Mouse (Mus musculus): ENCODE results near the gene Rpa1.
"Not testable (repeated sequence)": the region's sequence is repeated elsewhere in the genome, so short reads cannot be mapped to it uniquely, and the experiment has no call there.

The Rpa1 gene

DNA sequence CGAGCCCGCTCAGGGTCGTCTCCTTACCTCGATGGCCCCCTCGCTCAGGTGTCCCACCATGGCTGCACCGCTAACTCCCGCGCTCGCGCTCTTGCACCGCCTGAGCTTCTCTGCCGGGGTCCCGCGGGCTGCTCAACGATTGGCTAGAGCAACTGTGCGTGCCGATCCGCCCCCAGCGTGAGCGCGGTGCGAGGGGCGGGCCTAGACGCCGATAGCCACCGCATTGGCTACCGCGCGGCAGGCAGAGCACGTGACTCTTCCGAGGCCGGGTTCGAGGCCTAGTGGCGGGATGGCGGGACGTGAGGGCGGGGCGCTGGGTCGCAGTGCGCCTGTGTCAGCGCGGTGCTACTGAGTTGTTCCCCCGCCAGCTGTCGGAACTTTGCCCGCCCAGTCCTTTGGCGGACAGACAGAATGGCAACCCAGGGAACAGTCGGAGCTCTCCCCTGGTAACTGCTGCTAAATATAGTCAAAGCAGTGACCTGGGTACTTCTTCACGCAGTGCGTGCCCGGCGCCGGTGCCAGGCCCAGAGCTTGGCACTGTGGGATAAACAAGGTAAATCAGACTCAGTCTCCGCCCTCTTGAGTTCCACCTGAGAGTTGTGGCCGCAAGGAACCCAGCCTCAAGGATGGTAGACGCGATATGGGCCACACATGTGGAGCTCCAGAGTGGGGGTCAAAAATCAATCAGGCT lies at the start of gene Rpa1, which contains the start of gene Smyd4:
Rpa1 (minus strand) TSS at position 126 of the 691 bp plus-strand sequence.
Smyd4 (plus strand) TSS at position 235 of the 691 bp plus-strand sequence.
- DNase-seq (ENCODE audit: low spot score): peak; percentile 93

DNA sequence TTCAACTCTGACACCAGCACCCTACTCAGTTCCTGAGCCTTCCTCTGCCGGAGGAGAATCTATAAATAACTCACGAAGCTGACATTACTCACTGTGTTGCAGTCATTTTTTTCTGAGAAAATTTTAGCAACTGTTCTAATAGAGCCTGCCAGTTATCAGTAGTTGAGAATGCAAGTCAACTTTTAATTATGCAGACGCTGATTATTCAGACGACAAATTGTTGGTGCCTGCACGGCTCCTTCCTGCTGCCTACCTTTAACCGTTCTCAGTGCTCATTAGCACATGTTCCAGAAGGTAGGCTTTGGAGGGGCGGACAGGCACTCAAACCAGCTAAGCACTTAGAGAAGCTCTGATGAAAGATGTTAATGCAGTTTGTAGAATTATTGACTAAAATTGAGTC lies 49.3 kb upstream of the Rpa1 start:
- no peak for DNase-seq (ENCODE audit: low spot score)

DNA sequence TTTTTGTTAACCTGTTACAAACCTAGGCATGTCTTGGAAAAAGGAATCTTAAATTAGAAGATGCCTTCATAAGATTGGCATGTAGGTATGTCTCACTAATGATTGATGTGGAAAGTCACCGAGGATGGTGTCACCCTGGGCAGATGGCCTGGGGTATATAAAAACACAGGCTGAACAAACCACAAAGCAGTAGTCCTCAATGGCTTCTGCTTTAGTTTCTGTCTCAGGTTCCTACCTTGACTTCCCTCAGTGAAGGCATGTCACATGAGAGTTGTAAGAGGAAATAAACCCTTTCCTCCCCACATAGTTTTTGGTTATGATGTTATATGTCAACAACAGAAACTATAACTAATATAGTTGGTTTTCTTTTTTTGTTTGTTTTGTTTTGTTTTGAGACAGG lies 47.5 kb upstream of the Rpa1 start:
- no peak for DNase-seq (ENCODE audit: low spot score)

DNA sequence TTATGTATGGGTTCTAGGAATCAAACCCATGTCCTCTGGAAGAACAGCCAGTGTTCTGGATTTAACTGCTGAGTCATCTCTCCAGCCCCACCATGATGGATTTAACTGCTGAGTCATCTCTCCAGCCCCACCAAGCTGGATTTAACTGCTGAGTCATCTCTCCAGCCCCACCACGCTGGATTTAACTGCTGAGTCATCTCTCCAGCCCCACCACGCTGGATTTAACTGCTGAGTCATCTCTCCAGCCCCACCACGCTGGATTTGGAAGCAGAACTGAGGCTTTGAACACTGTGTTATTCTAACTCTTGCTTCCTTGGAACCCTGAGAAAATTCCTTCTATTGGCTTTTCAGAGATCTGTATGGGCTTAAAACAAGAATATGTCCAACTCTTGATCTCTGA lies 35.4 kb upstream of the Rpa1 start:
- not testable (repeated sequence) for DNase-seq (ENCODE audit: low spot score)

DNA sequence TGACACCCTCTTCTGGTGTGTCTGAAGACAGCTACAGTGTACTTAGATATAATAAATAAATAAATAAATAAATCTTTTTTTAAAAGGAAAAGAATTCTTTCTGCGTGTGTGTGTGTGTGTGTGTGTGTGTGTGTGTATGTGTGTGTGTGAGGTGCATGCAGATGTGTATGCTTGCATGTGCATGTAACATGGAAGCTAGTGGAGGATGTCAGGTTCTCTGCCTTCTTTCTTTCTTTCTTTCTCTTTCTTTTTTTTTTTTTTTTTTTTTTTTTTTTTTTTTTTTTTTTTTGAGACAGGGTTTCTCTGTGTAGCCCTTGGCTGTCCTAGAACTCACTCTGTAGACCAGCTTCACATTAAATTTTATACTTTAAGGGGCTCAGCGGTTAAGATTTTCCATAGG lies 30.7 kb upstream of the Rpa1 start:
- DNase-seq (ENCODE audit: low spot score): not testable (repeated sequence)

DNA sequence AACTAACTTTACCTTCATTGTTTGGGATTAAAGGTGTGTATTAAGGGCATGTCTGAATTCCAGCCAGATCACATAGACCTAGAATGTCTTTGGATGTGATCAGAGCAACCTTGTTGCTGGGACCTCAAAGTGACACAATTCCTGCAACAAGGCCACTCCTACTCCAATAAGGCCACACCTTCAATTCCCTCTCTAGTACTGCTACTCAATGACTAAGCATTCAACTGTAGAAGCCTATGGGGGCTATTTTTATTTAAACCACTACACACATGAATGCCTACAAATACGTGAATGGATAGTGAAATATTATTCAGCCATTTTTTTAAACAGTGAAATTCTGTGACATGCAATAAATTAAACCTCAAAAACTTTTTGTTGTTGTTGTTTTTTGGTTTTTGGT lies 29.0 kb upstream of the Rpa1 start:
- DNase-seq (ENCODE audit: low spot score): no peak

DNA sequence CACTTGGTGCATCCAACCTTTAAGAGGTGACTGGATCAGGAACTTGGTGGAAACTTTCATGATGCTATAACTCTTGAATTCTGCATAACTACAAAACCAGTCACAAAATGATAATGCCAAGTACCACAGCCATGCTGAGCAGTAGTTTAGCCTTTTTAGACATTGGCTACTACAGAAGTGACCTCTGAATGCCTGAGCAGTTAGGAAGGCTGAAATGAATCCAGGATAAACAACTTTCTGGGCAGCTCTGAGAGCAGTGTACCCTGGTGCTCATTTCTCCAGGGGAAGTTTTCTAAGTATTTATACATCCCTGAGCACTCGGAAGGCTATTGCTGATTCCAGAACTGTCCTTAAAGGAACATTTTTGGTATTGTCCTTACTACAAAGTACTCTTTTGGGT lies 7.4 kb upstream of the Rpa1 start:
- DNase-seq (ENCODE audit: low spot score): no peak

DNA sequence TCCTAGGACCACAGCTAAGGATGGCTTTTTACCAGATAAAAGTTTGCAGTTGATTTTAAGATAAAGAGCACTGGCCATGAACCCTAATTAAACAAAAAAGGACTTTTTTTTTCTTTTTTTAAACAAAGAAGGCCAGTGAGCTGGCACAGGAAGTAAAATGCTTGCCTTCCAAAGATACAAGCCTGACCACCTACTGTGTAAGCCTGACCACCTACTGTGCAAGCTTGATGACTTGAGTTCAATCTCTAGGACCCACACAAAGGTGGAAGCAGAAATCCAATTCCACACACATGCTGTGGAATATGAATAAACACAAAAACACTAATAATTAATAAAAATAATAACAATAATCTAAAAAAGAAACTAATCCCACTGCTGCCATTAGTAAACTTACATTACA lies 3.1 kb upstream of the Rpa1 start:
- DNase-seq (ENCODE audit: low spot score): no peak

DNA sequence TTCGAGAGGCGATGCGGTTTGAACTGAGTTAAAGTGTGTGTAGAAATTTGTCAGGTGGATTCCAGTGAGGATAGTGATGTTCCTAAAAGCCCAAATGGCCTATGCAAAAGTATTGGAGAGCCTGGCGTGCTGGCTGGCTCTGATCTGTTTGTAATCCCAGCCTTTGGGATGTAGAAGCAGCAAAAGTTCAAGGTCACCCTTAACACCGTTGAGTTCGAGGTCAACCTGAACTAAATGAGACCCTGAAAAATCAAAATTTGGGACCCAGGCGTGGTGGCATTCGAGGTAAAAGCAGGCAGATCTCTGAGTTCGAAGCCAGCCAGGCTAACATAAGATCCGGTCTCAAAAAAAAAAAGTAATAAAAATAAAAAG lies 752 bp upstream of the Rpa1 start:
- DNase-seq (ENCODE audit: low spot score): no peak

DNA sequence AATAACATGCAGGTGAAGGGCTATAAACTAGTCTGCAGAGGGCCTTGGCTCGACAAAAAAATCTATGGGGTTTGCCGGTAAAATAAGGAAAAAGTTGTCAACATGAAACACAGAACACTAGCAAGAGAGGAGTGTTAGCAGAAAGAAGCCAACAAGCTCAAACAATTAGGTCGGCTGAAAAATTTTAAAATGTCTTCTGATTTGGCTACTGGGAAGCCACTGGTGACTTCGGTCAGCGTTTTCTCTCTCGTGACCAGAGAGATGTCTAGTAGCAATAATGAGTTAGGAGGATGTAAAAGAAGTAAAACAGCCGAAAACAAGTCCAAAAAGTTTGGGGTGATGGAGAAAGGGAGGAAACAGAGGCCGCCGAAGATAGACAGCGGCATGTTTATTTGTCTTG lies 528 bp downstream of the Rpa1 start:
- no peak for DNase-seq (ENCODE audit: low spot score)

DNA sequence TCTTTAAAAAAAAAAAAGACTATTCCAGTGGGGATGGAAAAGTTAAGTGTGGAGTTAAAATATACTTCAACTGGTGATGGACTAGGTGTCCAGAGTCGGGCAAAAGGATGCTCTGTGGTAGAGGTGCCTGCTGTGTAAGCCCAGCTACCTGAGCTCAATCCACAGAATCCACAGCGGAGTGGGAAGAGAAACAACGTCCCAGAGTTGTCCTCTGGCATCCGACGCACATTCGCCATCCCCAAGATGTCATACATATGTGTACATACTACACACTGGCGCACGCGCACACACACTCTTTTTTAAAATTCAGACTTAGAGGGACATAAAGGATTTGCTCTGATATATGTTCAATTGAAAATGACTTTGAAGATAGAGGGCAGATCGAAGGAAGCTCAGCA lies 937 bp downstream of the Rpa1 start:
- DNase-seq (ENCODE audit: low spot score): no peak

DNA sequence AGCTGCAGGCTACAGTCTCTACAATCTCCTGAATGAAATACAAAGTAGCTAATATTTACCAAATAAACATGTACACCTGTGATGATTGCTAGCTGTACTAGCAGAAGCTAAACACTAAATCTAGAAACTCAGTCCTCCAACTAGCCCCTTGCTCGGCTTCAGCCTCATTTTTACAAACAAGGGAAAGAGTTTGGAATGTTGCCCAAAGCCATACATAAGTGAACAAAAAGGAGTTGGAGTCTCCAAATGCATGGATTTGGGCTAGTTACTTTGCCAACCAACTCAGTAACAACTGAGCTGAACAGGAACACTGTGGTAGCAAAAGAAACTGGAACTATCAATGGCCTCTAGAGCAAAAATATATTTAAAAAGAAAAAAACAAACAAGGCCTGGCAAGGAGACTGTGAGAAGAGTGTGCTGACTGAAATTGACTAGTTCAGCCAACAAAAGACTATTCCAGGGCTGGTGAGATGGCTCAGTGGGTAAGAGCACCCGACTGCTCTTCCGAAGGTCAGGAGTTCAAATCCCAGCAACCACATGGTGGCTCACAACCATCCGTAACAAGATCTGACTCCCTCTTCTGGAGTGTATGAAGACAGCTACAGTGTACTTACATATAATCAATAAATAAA lies 1.5 kb downstream of the Rpa1 start:
- no peak for DNase-seq (ENCODE audit: low spot score)

DNA sequence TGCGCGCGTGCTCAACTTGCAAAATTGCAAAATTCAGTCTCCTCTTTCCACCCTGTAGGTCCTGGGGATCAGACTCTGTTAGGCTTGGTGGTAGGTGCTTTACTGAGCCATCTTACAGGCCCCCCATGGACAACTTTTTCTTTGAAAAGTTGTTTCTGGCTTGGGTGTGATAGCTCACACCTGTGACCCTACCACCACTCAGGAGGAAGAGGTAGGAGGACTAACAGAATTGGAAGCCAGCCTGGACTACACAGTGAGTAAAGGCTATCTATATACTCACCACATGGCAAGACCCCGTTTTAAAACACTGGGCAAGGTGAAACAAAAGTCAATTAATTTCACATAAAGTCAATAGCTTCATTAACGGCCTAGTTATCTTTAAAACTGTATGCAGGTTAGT lies 3.4 kb downstream of the Rpa1 start:
- no peak for DNase-seq (ENCODE audit: low spot score)

DNA sequence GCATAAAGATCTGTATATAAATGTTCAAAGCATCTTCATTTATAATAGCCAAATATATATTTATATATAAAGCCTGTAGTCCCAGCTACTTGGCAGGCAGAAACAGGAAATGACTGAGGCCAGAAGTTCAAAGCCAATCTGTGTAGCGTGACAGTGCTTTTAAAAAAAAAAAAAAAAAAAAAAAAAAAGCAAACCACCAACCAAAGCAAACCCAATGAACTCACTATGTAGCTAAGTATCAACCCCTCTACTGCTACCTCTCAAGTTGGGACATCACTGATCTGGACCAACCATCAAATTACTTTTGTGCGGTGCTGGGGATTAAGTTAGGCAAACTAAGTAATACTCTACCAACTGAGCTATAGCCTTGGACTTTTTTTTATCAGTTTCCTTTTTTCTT lies 4.0 kb downstream of the Rpa1 start:
- DNase-seq (ENCODE audit: low spot score): no peak

DNA sequence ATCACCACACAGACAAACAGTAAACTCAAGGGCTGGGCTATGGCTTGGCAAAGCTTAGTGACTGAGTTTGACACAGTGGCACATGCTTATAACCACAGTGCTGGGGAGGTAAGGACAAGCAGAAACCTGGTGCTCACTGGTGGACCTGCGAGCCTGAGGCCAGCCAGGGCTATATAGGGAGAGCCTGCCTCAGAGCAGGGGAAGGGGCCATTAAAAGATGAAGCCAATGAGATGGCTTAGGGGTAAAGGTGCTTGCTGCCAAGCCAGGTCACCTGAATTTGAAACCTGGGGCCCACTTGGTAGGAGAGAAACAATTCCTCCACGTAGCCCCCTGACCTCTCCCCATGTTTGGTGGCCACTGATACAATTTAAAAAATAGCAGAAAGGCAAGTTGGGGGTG lies 5.0 kb downstream of the Rpa1 start:
- DNase-seq (ENCODE audit: low spot score): no peak

DNA sequence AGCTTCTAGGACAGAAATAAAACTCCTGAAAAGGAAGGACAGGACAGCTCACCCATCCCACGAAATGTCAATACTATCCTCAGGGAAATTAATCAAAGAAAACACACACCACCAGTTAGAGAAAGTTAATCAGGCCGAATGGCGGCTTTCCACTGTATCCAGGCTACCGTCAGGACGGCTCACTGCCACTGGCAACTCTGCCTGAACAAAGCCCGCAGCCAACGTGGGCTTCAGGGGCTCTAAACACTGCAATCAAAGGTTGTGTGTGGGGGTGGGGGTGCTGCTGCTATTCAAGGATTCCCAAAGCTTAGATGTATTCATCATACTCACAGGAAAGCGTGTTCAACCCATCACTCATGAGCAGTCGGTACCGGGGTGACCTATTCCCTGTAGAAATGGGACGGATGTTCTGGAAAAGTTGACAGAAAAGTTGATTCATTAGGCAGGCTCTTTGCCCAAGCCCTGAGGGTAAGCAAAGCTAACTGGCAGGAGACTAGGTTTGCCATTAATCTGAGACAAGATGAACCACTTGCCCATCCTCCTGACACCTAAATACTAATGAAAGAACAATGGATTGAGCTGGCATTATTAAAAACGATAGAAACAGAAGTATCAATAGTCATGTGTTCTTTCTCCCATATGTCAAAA lies 7.3 kb downstream of the Rpa1 start:
- DNase-seq (ENCODE audit: low spot score): no peak

DNA sequence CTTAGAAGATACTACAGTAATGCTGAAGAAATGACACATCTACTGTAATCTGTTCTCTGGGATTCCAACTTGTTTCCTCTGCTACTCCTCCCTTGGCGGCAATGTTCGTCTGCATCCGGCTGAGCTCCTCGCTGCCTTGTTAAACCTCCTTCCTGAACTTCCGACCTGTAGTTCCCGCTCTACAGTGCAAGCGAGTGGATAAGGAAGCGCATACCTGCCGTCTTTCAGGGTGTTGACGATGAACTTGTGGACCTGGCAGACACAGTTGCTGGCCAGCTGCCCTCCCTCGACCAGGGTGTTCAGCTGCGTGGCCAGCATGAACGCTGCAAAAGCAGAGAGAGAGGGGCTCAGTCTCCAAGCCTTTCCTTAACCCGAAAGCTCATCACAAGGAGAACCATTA lies 8.0 kb downstream of the Rpa1 start:
- DNase-seq (ENCODE audit: low spot score): no peak

DNA sequence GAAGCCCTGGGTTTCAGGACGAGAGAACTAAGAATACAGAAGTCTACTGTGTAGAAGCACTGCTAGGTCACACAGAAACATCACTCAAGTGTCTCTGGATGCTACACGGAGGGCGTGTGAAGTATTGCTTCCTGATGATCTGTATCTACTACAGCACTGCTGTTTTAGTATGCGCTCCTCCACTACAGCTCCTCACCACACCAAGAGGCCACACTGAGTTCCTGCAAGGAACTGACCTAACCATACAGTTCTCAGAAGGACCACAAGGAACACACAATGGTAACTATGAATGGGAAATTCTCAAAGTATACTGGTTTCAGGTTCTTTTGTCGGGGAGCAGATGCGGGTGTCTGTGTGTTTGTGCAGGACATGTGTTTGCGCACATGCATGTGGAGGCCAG lies 10.9 kb downstream of the Rpa1 start:
- no peak for DNase-seq (ENCODE audit: low spot score)

DNA sequence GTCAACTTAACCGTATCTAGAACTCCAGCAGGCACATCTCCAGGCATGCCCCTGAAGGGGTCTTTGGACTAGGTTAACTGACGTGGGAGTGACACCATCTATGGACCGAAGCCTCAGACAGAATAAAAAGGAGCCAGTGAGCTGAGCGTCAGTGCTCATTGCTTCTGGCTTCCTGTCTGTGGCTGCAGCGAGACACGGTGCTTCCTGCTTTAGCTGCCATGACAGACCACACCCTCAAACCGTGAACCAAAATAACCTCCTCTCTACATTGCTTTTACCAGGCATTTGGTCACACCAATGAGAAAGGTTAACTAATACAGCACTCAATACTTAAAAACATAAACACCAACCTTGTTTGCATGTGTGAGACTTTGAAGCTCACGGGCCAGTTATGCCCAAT lies 11.4 kb downstream of the Rpa1 start:
- no peak for DNase-seq (ENCODE audit: low spot score)

DNA sequence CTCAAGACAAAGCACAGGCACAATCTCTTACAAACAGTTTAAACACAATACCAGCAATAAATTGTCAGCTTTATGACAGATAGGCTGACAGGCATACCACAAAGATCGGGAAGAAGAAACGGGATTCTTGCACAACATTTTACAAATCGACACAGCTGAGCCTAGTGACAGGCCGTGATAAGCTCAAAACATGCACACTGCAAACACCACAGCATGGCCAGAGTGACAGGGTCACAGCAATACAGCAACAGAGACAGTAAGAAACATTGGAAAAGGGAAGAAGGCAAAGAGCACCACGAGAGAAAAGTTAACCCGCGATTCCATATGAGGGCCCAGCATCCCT lies 22.2 kb downstream of the Rpa1 start:
- DNase-seq (ENCODE audit: low spot score): no peak

DNA sequence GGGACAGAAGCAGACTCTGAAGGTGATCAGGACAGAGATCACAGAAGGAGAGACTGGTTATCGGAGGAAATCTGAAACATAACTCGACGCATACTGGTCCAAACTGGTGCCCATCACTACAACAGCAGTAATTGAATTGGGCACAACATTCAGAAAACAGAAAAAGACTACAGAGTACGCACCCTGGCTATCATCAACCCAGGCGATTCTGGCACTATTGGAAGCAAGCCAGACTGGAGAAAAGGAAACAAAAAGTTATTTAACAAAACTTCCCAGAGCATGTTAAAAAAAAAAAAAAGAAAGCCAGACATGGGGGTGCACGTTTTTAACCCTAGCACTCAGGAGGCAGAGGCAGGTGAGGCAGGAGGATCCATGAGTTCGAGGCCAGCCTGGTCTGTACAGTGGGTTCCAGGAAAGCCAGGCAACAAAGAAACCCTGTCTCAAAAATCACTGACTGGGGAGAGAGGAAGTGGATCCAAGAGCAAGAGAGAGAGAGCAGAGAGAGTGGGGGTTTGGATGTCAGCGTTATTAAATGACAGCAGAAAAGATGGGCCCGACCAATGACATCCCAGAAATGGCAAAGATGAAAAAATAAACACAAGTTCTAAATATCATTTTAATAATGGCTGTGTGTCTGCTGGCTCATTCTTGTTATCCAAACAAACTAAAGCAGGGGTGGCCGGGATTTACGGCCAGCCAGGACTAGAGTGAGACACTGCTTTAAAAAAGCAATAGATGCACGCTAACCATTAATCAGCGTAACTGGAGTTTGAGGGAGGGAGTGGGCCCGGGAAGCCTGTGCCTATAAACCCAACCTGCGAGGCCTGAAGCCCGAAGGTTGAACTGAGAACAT lies 22.8 kb downstream of the Rpa1 start:
- no peak for DNase-seq (ENCODE audit: low spot score)

DNA sequence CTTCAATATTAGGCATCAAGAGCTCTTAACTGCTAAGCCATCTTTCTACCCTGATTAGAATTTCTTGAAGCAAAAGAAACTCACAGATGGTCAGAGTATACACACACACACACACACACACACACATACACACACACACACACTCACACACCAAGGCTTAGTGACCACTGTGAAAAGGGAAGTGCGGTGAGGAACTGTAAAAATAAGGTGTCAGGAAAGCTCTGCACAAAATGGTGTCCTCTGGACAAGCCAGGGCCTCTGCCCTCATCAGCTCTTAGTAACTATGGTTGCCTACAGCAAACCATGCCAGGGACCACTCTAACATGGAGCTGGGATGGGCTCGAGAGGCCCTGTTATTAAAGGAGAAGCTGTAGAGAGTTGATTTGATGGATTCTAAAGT lies 23.7 kb downstream of the Rpa1 start:
- no peak for DNase-seq (ENCODE audit: low spot score)

DNA sequence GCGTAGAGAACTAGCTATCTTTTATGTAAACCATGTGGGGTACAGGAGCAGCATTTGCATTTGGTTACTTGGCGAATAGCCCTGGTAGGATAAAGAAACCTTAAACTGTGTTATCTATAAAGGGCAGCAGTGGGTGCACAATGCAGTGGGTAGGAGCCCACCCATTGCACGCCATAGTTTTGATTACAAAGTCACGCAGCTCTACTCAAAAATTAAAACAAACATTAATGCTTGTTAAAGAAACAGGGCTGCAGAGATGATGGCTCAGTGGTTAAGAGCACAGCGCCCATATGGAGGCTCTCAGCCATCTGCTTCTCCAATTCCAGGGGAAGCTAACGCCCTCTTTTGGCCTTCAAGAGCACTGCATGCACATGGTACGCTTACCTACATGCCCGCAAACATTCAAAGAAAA lies 24.8 kb downstream of the Rpa1 start:
- DNase-seq (ENCODE audit: low spot score): no peak
